Mouse (Mus musculus) adrenal gland, adult 8-10 months (tissue): ENCODE data around the gene Galnt16. TPM values are rescaled to one million over a fixed set of nuclear protein-coding genes. Genes with fewer than 3 reads are reported as not detected.

Experiments used
- DNase-seq: peaks from one replicate; pipeline ENCODE4 v3.0.0; 2022
- total RNA-seq, 4 experiments: library from RNA; stranded (reverse); gene quantifications; 2 replicates each; pipeline ENCODE4 v1.2.4; 2022

Galnt16 gene
- total RNA-seq, 4 experiments from 2014 or later, result 9.3 to 14.4 (median 9.6) TPM

GRCm38 (mm10) chr12:80598756-80599155 lies 80.7 kb downstream of the Galnt16 start:
- DNase-seq, result no peak

- DNase-seq, result no peak
Measured at GRCm38 (mm10) chr12:80601597-80602269, 83.7 kb downstream of the Galnt16 start.

GRCm38 (mm10) chr12:80602432-80602831 lies 84.4 kb downstream of the Galnt16 start:
- no peak for DNase-seq

- no peak for DNase-seq
Measured at GRCm38 (mm10) chr12:80603566-80603965, 85.5 kb downstream of the Galnt16 start.

GRCm38 (mm10) chr12:80604218-80604617 lies 86.1 kb downstream of the Galnt16 start:
- no peak for DNase-seq

- DNase-seq, result no peak
Measured at GRCm38 (mm10) chr12:80608576-80608975, 90.5 kb downstream of the Galnt16 start.

- DNase-seq, result no peak
Measured at GRCm38 (mm10) chr12:80609928-80610327, 91.9 kb downstream of the Galnt16 start.

- no peak for DNase-seq
Measured at GRCm38 (mm10) chr12:80612113-80612791, 94.2 kb downstream of the Galnt16 start.

- no peak for DNase-seq
Measured at GRCm38 (mm10) chr12:80615371-80616257, 97.5 kb downstream of the Galnt16 start.

GRCm38 (mm10) chr12:80620501-80620900 lies 102.4 kb downstream of the Galnt16 start:
- DNase-seq, result no peak

GRCm38 (mm10) chr12:80631790-80632189 lies 113.7 kb downstream of the Galnt16 start:
- DNase-seq, result no peak

- DNase-seq, result peak; percentile 35
Measured at GRCm38 (mm10) chr12:80642725-80643692, 124.9 kb downstream of the Galnt16 start.

GRCm38 (mm10) chr12:80643693-80644505 lies 125.8 kb downstream of the Galnt16 start, which contains the start of the genes Slc39a9 and Erh:
Gene Slc39a9 (plus strand): TSS chr12:80643883.
Gene Erh (minus strand): TSS chr12:80644341.
- DNase-seq, result peak; percentile 92

- DNase-seq, result peak; percentile 4
Measured at GRCm38 (mm10) chr12:80644506-80644868, 126.4 kb downstream of the Galnt16 start.

GRCm38 (mm10) chr12:80646377-80646776 lies 128.3 kb downstream of the Galnt16 start:
- DNase-seq, result no peak

GRCm38 (mm10) chr12:80653951-80654658 lies 136.0 kb downstream of the Galnt16 start:
- peak; percentile 7 for DNase-seq

- peak; percentile 40 for DNase-seq
Measured at GRCm38 (mm10) chr12:80654659-80655025, 136.6 kb downstream of the Galnt16 start.

GRCm38 (mm10) chr12:80658661-80659060 lies 140.6 kb downstream of the Galnt16 start:
- DNase-seq, result no peak

- no peak for DNase-seq
Measured at GRCm38 (mm10) chr12:80662322-80662721, 144.2 kb downstream of the Galnt16 start.

GRCm38 (mm10) chr12:80663935-80664334 lies 145.9 kb downstream of the Galnt16 start:
- DNase-seq, result no peak
